Mouse (Mus musculus) gastrocnemius, postnatal 14 days (tissue): ENCODE results near the gene Ivd. TPM values are rescaled to one million over a fixed set of nuclear protein-coding genes. Genes with fewer than 3 reads are reported as not detected.

Experiments
- total RNA-seq, 2 experiments: library from RNA; stranded (reverse); gene quantifications; 2 replicates each; pipeline ENCODE4 v1.2.3; 2021

The Ivd gene
- total RNA-seq, 2 experiments from 2014 or later, result 68.8 to 85.3 TPM

Other genes with a start within 250 kb of the Ivd start
- gene Pak6, start 198.7 kb upstream of the Ivd start, total RNA-seq, result under 1 TPM; 0.07 to 0.14 TPM
- not detected for gene Ankrd63, start 158.0 kb upstream of the Ivd start, total RNA-seq
- gene Plcb2, start 133.5 kb upstream of the Ivd start, total RNA-seq, result under 1 TPM; 0.08 to 0.27 TPM
- 1 to 10 TPM; 5.3 TPM for gene Inafm2, start 116.2 kb upstream of the Ivd start, total RNA-seq
- gene Ccdc9b, start 99.3 kb upstream of the Ivd start, total RNA-seq, result 1 to 10 TPM; 6.8 to 6.9 TPM
- gene Phgr1, start 89.2 kb upstream of the Ivd start, total RNA-seq, result not detected
- under 1 TPM; 0.06 to 0.07 TPM for gene Disp2, start 82.2 kb upstream of the Ivd start, total RNA-seq
- 1 to 10 TPM; 3.8 to 4.1 TPM for gene Knstrn, start 48.0 kb upstream of the Ivd start, total RNA-seq
- 1 to 10 TPM; 4.9 to 5.0 TPM for gene Bahd1, start 38.4 kb downstream of the Ivd start, total RNA-seq
- gene Chst14, start 64.5 kb downstream of the Ivd start, total RNA-seq, result 1 to 10 TPM; 5.8 to 6.2 TPM
- gene Ccdc32, start 167.4 kb downstream of the Ivd start, total RNA-seq, result 1 to 10 TPM; 5.6 to 6.2 TPM
- gene Rpusd2, start 172.8 kb downstream of the Ivd start, total RNA-seq, result 1 to 10 TPM; 2.7 to 3.5 TPM
- gene Knl1, start 185.2 kb downstream of the Ivd start, total RNA-seq, result 1 to 10 TPM; 2.2 to 2.3 TPM